Mouse (Mus musculus) heart, embryonic 15.5 days (tissue): ENCODE measurements at regions not wholly inside any gene's neighbourhood (a gene's known extent, or its start where the extent isn't known, plus 50 kb on each side); places are given as distances from the start of the nearest gene placed in this dataset.
A peak's percentile ranks its signal among the peaks of the same experiment; 100 is the strongest.

Experiments used
- ATAC-seq: fragments of 200-750 bp; cut with Nextera tagmentation; replicated peaks from 2 replicates; pipeline ENCODE4 v1.8.0; 2017; ENCODE audit warnings: low read depth, moderate TSS enrichment; ENCODE audit not compliant: insufficient number of reproducible peaks, insufficient read depth, low FRiP score
- H3K27ac ChIP-seq: fragments of 300-500 bp; sonication (generic); 2 replicates; pipeline ENCODE4 v1.5.1; 2015; ENCODE audit warnings: mild to moderate bottlenecking, inconsistent platforms
- H3K27me3 ChIP-seq: fragments of 300-500 bp; sonication (generic); 2 replicates; pipeline ENCODE4 v1.6.1; 2015; ENCODE audit warnings: inconsistent platforms
- H3K36me3 ChIP-seq: fragments of 300-500 bp; sonication (generic); 2 replicates; pipeline ENCODE4 v1.6.1; 2015; ENCODE audit warnings: mild to moderate bottlenecking, inconsistent platforms
- H3K4me1 ChIP-seq: fragments of 300-500 bp; sonication (generic); replicated peaks from 2 replicates; pipeline ENCODE4 v1.6.1; 2015; ENCODE audit warnings: inconsistent platforms
- H3K4me2 ChIP-seq: fragments of 300-500 bp; sonication (generic); 2 replicates; pipeline ENCODE4 v1.6.1; 2015; ENCODE audit warnings: inconsistent platforms, mild to moderate bottlenecking, moderate library complexity
- H3K4me3 ChIP-seq: fragments of 300-500 bp; sonication (generic); 2 replicates; pipeline ENCODE4 v1.5.1; 2015; ENCODE audit warnings: mild to moderate bottlenecking, inconsistent platforms
- H3K9ac ChIP-seq: fragments of 300-500 bp; sonication (generic); 2 replicates; pipeline ENCODE4 v1.6.1; 2015; ENCODE audit warnings: mild to moderate bottlenecking, inconsistent platforms
- H3K9me3 ChIP-seq: fragments of 300-500 bp; sonication (generic); replicated peaks from 2 replicates; pipeline ENCODE4 v1.6.1; 2016; ENCODE audit warnings: inconsistent platforms
- WGBS: fragments of 180-500 bp; shearing (Covaris S2); methylation state at CpG from one replicate; pipeline ENCODE4 v1.1.7; 2015; ENCODE audit warnings: mixed read lengths; 5-methylcytosine and 5-hydroxymethylcytosine counted together

GRCm38 (mm10) chr11:20462076-20462475 lies 81.0 kb upstream of the Sertad2 start:
- H3K4me1 ChIP-seq: peaks cover 10% of the 10 kb centered on the region; the same call in 1 of the 2 replicates
- no peak for ATAC-seq

DNA sequence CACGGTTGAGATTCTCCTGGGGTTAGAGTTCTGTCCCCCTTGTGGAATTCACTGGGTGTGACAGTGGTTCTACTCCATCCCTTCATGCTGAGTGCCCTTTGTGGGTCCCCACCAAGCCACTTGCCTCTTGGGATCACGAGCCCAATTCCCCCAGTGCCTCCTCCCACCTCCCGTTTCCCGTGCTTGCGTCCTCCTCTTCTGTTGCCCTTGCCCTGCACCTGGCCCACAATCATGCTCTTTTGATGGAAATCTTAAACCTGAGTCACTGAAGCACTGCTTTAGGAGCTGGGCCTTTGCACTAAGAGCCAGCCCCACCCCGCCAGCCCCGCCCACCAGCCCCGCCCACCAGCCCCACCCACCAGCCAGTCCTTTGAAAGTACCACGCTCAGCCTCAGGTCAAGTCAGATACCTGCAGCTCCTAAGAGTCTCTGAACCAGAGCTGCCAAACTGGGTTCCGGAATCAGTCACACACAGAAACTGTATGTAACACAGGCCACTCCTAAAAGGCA lies 79.8 kb upstream of the Sertad2 start:
- 30% methylated on average over 10 of the region's 10 CpGs for WGBS
- Histone ChIP-seq H3K27ac (no peak overlapping the region), H3K9me3 (no peaks in the 10 kb centered on the region), H3K4me1 (peaks cover 10% of the 10 kb centered on the region; the same call in 1 of the 2 replicates), H3K4me2 (no peak overlapping the region), H3K36me3 (no peaks in the 10 kb centered on the region), H3K4me3 (no peak overlapping the region), H3K27me3 (peaks cover 9% of the 10 kb centered on the region; the same call in 1 of the 2 replicates), H3K9ac (no peak overlapping the region)
- ATAC-seq: no peak

More at GRCm38 (mm10) chr11:20462076-20462475, 81.0 kb upstream of the Sertad2 start:
- 79% methylated on average over 3 of the region's 3 CpGs for WGBS
- peaks cover 9% of the 10 kb centered on the region; the same call in 1 of the 2 replicates for H3K27me3 ChIP-seq
- no peaks in the 10 kb centered on the region for H3K9me3 ChIP-seq
- H3K27ac ChIP-seq: no peak overlapping the region
- H3K4me3 ChIP-seq: no peak overlapping the region
- H3K4me2 ChIP-seq: no peak overlapping the region
- H3K36me3 ChIP-seq: no peaks in the 10 kb centered on the region
- no peak overlapping the region for H3K9ac ChIP-seq

DNA sequence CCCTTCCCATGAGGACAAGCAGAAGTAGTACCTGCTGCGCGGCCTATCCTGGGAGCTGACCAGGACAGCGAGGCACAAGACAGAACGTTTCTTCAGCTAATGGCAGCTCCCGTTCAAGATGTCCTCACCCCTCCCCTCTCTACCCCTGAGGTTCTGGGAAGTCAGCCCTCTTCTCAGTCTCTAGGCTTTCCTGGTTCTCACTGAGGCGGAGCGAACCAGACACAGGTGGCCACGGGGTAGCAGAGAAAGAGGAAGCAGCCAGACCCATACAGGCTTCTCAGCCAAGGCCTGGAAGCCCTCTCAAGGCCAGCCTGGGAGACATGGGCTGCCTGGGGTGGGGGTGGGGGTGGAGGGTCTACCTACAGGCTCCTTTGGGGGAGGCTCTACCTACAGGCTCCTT lies 78.5 kb upstream of the Sertad2 start:
- no peak overlapping the region for H3K4me2 ChIP-seq
- WGBS: 76% methylated on average over 8 of the region's 8 CpGs
- no peak overlapping the region for H3K4me3 ChIP-seq
- no peak overlapping the region for H3K9ac ChIP-seq
- H3K36me3 ChIP-seq: no peaks in the 10 kb centered on the region
- H3K9me3 ChIP-seq: no peaks in the 10 kb centered on the region
- peaks cover 9% of the 10 kb centered on the region; the same call in 1 of the 2 replicates for H3K27me3 ChIP-seq
- 0 out of 2 replicates have a peak, but pooled peaks have one; percentile 28 for ATAC-seq
- H3K27ac ChIP-seq: no peak overlapping the region
- peaks cover 10% of the 10 kb centered on the region; the same call in 1 of the 2 replicates for H3K4me1 ChIP-seq

- Histone ChIP-seq H3K9ac (no peak overlapping the region), H3K27me3 (peaks cover 9% of the 10 kb centered on the region; the same call in 1 of the 2 replicates), H3K36me3 (no peaks in the 10 kb centered on the region), H3K4me2 (no peak overlapping the region), H3K9me3 (no peaks in the 10 kb centered on the region), H3K4me3 (no peak overlapping the region), H3K4me1 (no peaks in the 10 kb centered on the region), H3K27ac (no peak overlapping the region)
- ATAC-seq: no peak
- WGBS: 58% methylated on average over 4 of the region's 4 CpGs
Observed at GRCm38 (mm10) chr11:20466591-20466990, 76.5 kb upstream of the Sertad2 start.

GRCm38 (mm10) chr11:20468319-20469018 lies 74.6 kb upstream of the Sertad2 start:
- no peak overlapping the region for H3K9ac ChIP-seq
- 72% methylated on average over 12 of the region's 12 CpGs for WGBS
- peaks cover 3% of the 10 kb centered on the region for H3K4me1 ChIP-seq
- H3K9me3 ChIP-seq: no peaks in the 10 kb centered on the region
- H3K36me3 ChIP-seq: no peaks in the 10 kb centered on the region
- H3K27me3 ChIP-seq: peaks cover 9% of the 10 kb centered on the region; the same call in 1 of the 2 replicates
- H3K4me2 ChIP-seq: no peak overlapping the region
- no peak overlapping the region for H3K27ac ChIP-seq
- H3K4me3 ChIP-seq: no peak overlapping the region
- ATAC-seq: no peak

- Histone ChIP-seq H3K27ac (no peak overlapping the region), H3K4me3 (no peak overlapping the region), H3K4me2 (no peak overlapping the region), H3K27me3 (peaks cover 6% of the 10 kb centered on the region; the same call in 1 of the 2 replicates), H3K4me1 (peaks cover 3% of the 10 kb centered on the region), H3K9me3 (no peaks in the 10 kb centered on the region), H3K36me3 (no peaks in the 10 kb centered on the region), H3K9ac (no peak overlapping the region)
- no peak for ATAC-seq
- 51% methylated on average over 5 of the region's 5 CpGs for WGBS
Observed at GRCm38 (mm10) chr11:20469368-20469767, 73.7 kb upstream of the Sertad2 start.

DNA sequence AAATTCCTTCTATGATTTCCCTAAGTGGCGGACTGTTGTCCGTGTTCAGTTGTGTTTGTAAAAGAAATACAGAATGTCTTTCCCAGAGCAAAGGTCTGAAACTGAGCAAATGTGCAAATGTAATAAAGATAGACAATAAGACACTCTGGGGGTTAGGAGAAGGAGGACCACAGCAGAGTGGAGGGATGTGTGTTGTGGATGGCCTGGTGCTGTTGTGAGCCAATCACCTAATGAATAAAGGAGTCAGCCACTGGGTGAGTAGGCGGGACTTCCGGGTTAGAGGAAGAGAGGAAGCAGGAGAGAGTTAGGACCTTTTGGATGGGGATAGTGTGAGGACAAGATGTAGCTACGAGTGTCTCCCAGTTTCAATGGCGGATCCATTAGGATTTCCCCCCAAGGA lies 72.7 kb upstream of the Sertad2 start:
- Histone ChIP-seq H3K27me3 (no peaks in the 10 kb centered on the region), H3K9me3 (no peaks in the 10 kb centered on the region), H3K27ac (no peak overlapping the region), H3K4me1 (peaks cover 3% of the 10 kb centered on the region), H3K4me3 (no peak overlapping the region), H3K36me3 (no peaks in the 10 kb centered on the region), H3K4me2 (no peak overlapping the region), H3K9ac (no peak overlapping the region)
- 89% methylated on average over 6 of the region's 6 CpGs for WGBS
- no peak for ATAC-seq

- peaks cover 5% of the 10 kb centered on the region for H3K4me1 ChIP-seq
- no peak overlapping the region for H3K27ac ChIP-seq
- no peaks in the 10 kb centered on the region for H3K36me3 ChIP-seq
- no peaks in the 10 kb centered on the region; the same call in 1 of the 2 replicates for H3K27me3 ChIP-seq
- WGBS: 24% methylated on average over 1 of the region's 1 CpGs
- no peak overlapping the region for H3K9ac ChIP-seq
- H3K4me2 ChIP-seq: no peak overlapping the region
- H3K9me3 ChIP-seq: no peaks in the 10 kb centered on the region
- no peak for ATAC-seq
- no peak overlapping the region for H3K4me3 ChIP-seq
Observed at GRCm38 (mm10) chr11:20472336-20472735, 70.7 kb upstream of the Sertad2 start.

- Histone ChIP-seq H3K9ac (no peak overlapping the region), H3K9me3 (no peaks in the 10 kb centered on the region), H3K4me1 (peaks cover 10% of the 10 kb centered on the region), H3K27me3 (no peaks in the 10 kb centered on the region; the same call in 1 of the 2 replicates), H3K4me3 (no peak overlapping the region), H3K27ac (no peak overlapping the region), H3K36me3 (no peaks in the 10 kb centered on the region), H3K4me2 (no peak overlapping the region)
- no peak for ATAC-seq
- 68% methylated on average over 7 of the region's 7 CpGs for WGBS
Observed at GRCm38 (mm10) chr11:20475629-20476028, 67.4 kb upstream of the Sertad2 start.

GRCm38 (mm10) chr11:20476494-20476893 lies 66.6 kb upstream of the Sertad2 start:
- H3K4me1 ChIP-seq: peaks cover 10% of the 10 kb centered on the region
- no peak overlapping the region for H3K4me3 ChIP-seq
- no peak overlapping the region for H3K27ac ChIP-seq
- ATAC-seq: no peak
- 90% methylated on average over 3 of the region's 3 CpGs for WGBS
- H3K36me3 ChIP-seq: no peaks in the 10 kb centered on the region
- H3K9ac ChIP-seq: no peak overlapping the region
- H3K4me2 ChIP-seq: no peak overlapping the region
- no peaks in the 10 kb centered on the region for H3K9me3 ChIP-seq
- no peaks in the 10 kb centered on the region; the same call in 1 of the 2 replicates for H3K27me3 ChIP-seq

DNA sequence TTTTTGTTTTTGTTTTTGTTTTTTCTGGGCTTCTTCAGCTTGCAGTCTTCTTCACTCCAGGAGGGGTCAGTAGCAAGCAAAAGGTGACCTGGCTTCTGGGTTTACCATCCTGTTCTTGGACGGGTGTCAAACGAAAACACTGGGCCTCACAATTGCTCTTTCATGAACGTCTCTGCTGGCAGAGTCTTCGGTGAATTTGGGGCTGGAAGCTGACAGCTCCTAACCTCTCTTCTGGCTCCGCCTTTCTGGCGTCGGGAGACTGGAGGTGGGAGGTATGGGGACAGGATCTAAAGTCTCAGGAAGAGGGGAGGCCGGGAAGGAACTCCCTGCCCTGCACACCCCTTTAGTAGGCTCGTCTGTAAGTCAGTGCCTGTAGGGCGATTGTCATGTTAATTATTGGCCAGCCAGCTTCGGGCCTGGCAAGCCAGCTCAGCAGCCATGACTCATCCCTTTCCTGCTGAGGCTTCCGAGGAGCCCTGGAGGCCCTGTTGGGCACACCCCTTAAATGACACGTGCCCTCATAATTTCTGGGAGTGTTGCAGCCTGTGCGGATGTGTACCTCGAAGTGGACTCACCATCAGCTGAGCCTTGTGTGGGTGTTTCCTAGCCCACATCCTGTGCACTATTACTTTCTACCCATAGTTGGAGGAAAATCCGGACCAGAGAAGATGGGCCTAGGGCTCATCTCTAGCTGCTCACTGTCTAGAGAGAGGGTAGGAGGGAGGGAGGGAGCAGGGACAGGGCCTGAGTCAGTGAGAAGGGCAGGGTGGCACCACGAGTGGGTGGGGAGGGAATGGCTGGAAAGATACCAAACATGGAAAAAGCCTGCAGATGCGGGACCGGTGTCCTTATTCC lies 65.6 kb upstream of the Sertad2 start:
- Histone ChIP-seq H3K9me3 (no peaks in the 10 kb centered on the region), H3K27me3 (no peaks in the 10 kb centered on the region; the same call in 1 of the 2 replicates), H3K4me2 (peak overlapping the region; percentile 56), H3K36me3 (no peaks in the 10 kb centered on the region), H3K9ac (peak overlapping the region; percentile 14), H3K27ac (peak overlapping the region; percentile 61), H3K4me1 (peaks cover 9% of the 10 kb centered on the region), H3K4me3 (peak overlapping the region; percentile 22; the same call in 1 of the 2 replicates)
- WGBS: 22% methylated on average over 19 of the region's 19 CpGs
- peak; percentile 80 for ATAC-seq
